Mouse (Mus musculus): ENCODE results near the gene Ptch2.

Ptch2 gene

GRCm38 (mm10) chr4:117095551-117096452 lies at the start of gene Ptch2:
TSS of gene Ptch2 (plus strand) at chr4:117096075.
- ATAC-seq (ENCODE audit: low TSS enrichment) = peak; percentile 41; the same call in 1 of the 2 replicates

DNA sequence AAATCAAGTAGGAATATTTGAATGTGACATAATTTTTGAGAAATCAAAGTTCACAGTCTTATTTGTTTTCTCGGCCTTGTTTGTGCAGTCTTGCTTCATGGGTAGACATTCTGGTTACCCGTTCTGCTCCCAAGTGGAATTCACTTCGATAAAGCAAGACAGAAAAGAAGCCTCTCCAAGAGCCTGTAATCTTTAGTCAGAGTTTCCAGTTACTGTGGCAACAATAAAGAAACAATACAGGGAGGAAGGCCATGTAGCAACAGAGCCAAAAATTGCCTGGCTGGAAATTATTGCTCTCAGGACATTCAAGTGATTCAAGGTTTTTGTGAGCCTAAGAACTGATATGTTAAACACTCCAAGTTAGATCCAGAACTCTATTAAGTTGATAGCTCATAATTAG lies 47.0 kb upstream of the Ptch2 start:
- no peak for ATAC-seq (ENCODE audit: low TSS enrichment)

- no peak for ATAC-seq (ENCODE audit: low TSS enrichment)
Measured at GRCm38 (mm10) chr4:117049485-117049884, 46.4 kb upstream of the Ptch2 start.

- no peak for ATAC-seq (ENCODE audit: low TSS enrichment)
Measured at GRCm38 (mm10) chr4:117052626-117053025, 43.2 kb upstream of the Ptch2 start.

DNA sequence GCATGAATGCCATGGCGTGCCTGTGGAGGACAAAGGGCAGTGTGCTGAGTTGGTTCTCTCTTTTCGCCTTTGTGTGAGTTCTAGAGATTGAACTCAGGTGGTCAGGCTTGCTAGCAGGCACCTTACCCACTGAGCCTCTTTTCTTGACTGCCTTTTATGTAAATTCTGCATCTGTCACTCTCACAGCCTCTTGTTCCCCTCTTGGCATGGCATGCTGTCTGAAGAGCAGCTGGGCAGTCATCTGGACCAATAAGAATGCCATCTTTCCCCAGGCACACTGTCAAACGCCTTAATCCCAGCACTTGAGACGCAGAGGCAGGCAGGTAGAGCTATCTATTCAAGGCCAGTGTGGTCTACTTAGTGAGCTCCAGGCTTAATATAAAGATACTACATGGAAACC lies 41.9 kb upstream of the Ptch2 start:
- ATAC-seq (ENCODE audit: low TSS enrichment) = no peak

- ATAC-seq (ENCODE audit: low TSS enrichment) = no peak
Measured at GRCm38 (mm10) chr4:117056102-117056501, 39.8 kb upstream of the Ptch2 start.

GRCm38 (mm10) chr4:117056514-117056913 lies 39.4 kb upstream of the Ptch2 start:
- no peak for ATAC-seq (ENCODE audit: low TSS enrichment)

GRCm38 (mm10) chr4:117058512-117058911 lies 37.4 kb upstream of the Ptch2 start:
- ATAC-seq (ENCODE audit: low TSS enrichment) = no peak

DNA sequence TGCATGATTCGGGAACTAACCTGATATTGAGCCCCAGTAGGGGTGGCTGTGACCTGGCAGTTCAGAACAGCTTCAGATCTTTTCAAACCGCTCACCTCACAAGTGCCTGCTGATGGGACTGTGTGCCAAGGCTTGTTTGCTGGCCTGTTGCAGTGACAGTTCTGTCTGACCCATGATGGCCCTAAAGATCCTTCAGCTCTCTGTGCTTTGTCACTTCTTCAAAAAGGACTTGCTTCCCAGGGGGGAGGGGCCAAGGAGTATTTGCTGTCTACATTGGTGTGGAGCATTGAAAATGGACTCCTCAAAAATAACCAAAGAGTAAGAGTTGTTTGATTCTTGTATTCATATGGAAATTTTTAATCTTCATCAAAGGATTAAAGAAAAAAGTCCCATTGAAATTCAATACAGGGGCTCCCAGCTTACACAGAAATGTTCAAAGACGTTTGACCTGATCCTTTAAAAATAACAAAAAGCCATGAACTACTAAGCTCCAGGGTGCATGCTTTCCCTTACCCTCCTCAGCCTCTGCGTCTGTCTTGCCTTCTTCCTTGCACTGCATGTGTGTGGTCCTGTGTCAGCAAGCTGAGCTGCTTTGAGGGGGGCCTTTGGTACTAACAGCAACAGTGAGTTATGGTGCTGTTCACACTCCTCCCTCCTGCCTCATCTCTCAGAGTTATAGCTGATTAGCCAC lies 33.0 kb upstream of the Ptch2 start:
- no peak for ATAC-seq (ENCODE audit: low TSS enrichment)

DNA sequence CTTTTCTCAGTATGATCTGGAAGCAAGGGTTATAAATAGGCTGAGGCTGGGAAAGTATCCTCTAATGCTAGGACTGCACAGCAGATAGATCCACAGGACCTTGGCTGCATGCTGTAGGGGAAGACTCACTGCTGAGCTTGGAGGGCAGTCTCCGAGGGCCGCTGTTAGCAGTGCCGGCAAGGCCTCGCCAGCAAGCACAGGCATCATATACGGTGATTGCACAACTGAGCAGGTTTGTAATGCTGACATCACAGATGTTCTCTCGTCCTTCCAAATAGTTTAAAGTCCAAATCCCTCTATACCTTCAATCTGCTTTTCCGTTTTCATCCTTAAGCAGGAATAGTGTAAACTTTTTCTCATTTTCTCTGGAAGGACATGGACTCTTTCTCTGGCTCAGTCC lies 27.8 kb upstream of the Ptch2 start:
- no peak for ATAC-seq (ENCODE audit: low TSS enrichment)

DNA sequence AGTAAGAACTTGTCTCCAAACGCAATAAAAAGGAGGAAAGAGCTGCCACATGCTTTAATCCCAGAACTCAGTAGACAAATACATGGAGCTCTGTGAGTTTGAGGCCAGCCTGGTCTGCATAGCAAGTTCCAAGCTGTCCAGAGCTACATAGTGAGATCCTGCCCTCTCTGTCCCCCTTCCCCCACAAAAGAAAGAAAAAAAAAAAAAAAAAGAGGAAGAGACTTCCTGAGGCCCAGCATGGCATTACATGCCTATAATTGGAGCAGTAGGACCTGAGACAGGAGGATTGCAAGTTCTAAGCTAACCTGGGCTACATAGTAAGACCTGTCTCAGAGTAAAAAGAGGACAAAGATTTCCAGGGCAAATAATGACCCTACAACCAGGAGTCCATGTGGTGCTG lies 26.2 kb upstream of the Ptch2 start:
- no peak for ATAC-seq (ENCODE audit: low TSS enrichment)

GRCm38 (mm10) chr4:117070624-117071023 lies 25.3 kb upstream of the Ptch2 start:
- ATAC-seq (ENCODE audit: low TSS enrichment) = no peak

DNA sequence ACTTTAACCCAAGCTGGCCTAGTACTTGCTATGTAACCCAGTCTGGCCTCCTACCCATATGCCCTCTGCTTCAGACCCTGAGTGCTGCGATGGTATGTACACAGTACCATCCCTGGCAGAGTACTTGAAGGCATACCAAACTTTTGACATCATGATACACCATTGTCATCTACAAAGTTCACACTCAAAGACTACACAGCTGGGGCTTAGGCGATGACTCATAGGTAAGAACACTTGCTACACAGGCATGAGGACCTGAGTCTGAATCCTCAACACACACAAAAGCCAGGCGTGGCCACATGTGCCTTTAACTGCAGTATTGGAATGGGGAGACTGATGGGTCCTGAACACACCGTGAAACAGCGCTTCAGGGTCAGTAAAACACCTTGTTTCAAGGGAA lies 24.7 kb upstream of the Ptch2 start:
- no peak for ATAC-seq (ENCODE audit: low TSS enrichment)

GRCm38 (mm10) chr4:117087948-117088640 lies 7.8 kb upstream of the Ptch2 start:
- no peak for ATAC-seq (ENCODE audit: low TSS enrichment)

GRCm38 (mm10) chr4:117090586-117090985 lies 5.3 kb upstream of the Ptch2 start:
- ATAC-seq (ENCODE audit: low TSS enrichment) = no peak

- no peak for ATAC-seq (ENCODE audit: low TSS enrichment)
Measured at GRCm38 (mm10) chr4:117094626-117095361, 1.1 kb upstream of the Ptch2 start.

DNA sequence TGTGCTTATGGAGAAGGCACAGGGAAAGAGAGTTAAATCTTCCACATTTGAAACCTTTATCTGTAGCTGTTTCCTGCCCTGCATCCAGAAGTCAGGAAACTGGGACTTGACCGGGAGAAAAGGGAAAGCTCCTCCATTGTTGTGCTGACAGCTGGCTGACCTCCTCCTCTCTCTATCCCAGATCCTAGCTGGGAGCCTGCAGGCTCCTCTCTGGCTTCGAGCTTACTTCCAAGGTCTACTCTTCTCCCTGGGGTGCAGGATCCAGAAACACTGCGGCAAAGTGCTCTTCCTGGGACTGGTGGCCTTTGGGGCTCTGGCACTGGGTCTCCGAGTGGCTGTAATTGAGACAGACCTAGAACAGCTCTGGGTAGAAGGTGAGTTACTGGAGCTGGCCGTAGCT lies 791 bp downstream of the Ptch2 start:
- no peak for ATAC-seq (ENCODE audit: low TSS enrichment)

- ATAC-seq (ENCODE audit: low TSS enrichment) = no peak
Measured at GRCm38 (mm10) chr4:117097969-117098763, 2.3 kb downstream of the Ptch2 start.

GRCm38 (mm10) chr4:117098764-117099036 lies 2.8 kb downstream of the Ptch2 start:
- no peak for ATAC-seq (ENCODE audit: low TSS enrichment)

GRCm38 (mm10) chr4:117100036-117100435 lies 4.2 kb downstream of the Ptch2 start:
- no peak for ATAC-seq (ENCODE audit: low TSS enrichment)

DNA sequence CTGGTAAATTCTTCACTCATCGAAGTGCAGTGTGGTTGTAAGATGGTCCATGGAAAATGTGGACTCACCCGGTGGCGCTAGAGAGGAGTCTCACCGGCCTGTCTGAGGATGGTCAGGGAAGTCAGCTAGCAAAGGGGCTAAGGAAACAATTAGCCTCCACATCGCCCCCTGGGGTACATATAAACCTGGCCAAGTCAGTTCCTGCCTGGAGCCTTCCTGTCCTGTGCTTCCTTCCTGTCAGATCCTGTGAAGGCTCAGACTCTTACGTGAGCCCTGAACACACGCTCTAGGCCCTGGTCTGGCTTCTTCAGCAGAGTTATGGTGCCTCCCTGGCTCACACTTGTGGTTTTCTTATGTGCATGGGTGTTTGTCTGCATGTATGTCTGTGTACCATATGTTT lies 5.3 kb downstream of the Ptch2 start:
- no peak for ATAC-seq (ENCODE audit: low TSS enrichment)
